ENCODE assay signal across 12 mouse cellular contexts in the genomic region with DNA sequence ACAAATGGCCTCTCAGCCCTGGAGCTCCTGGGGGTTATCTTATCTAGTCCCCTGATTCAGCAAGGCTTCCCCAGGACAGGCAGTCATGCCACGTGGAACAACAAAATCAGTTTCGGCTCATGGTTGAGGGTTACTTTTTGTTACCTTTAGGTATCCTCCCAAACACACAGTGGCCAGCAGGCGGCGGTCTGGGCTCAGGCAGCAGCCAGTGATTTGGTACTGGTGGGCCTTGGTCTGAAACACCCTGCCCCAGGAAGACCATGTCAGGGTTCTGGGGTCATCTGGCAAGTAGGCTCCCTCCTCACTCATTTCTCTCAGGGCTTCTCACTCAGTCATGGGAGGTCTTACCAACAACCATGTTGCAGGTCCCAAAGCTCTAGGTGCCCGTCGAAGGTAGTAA. TPM values are rescaled to one million over a fixed set of nuclear protein-coding genes. Genes with fewer than 3 reads are reported as not detected.
A peak's percentile ranks its signal among the peaks of the same experiment; 100 is the strongest.
DNase-seq lines count a peak whose midpoint lies in the region; TF ChIP-seq lines count a peak whose summit lies in the region.
"Had no signal": no experiment of that assay in that cellular context is flagged by ENCODE, and none has a peak within 500 bp of the region (broad histone marks: within the 10 kb centered on the region; RNA-seq: fewer than 3 reads in every experiment).

No protein-coding gene starts in this region.

- H3K27ac ChIP-seq in layer of hippocampus, adult 2 months = no peak overlapping the region
- H3K27ac ChIP-seq: embryonic facial prominence, embryonic 15.5 days; heart, embryonic 13.5 days had no signal

- TF ChIP-seq CTCF in layer of hippocampus, adult 2 months (conservative IDR thresholded peaks at IDR 0.05) = peak; percentile 54

- no peak overlapping the region for H3K4me3 ChIP-seq in layer of hippocampus, adult 2 months
- H3K4me3 ChIP-seq: embryonic facial prominence, embryonic 15.5 days; heart, embryonic 13.5 days had no signal

- peak; percentile 13 to 40 for DNase-seq in cerebellum, postnatal 25 days
- DNase-seq in cerebellum, postnatal 4 days (ENCODE audit: low spot score in 2 of 2) = no peak
- no peak for DNase-seq in layer of hippocampus, adult 2 months (ENCODE audit: low spot score in 2 of 2)
- DNase-seq in layer of hippocampus, postnatal 36 days = no peak
- peak; percentile 47 for DNase-seq in ES-CJ7 (ENCODE audit: low read depth, low spot score)
- DNase-seq in forelimb bud, embryonic 11.5 days (ENCODE audit: low read depth, low spot score) = peak; percentile 3
- DNase-seq in spleen, postnatal 14 days (ENCODE audit: low spot score in 2 of 2) = no peak
- DNase-seq in right cerebral cortex, adult 18-20 months = no peak
- DNase-seq: adrenal gland, postnatal 36 days had no signal

RNA-seq across cellular contexts. Expression of gene Parp2, which starts 29.6 kb away (rescaled TPM):
- 10 to 100 TPM; 27.5 to 31.9 TPM for total RNA-seq in layer of hippocampus, adult 2 months (2021)
- 10 to 100 TPM; 25.3 to 31.1 TPM for total RNA-seq in layer of hippocampus, postnatal 36 days (2021)

RNA-seq across cellular contexts. Expression of gene Ccnb1ip1, which starts 29.7 kb away (rescaled TPM):
- total RNA-seq in layer of hippocampus, adult 2 months (2021) = not detected
- total RNA-seq in layer of hippocampus, postnatal 36 days (2021) = not detected
- total RNA-seq: adrenal gland, postnatal 36 days; left cerebral cortex, adult 18-20 months had no signal

RNA-seq across cellular contexts. Expression of gene Tep1, which starts 33.1 kb away (rescaled TPM):
- 1 to 10 TPM; 2.4 to 3.2 TPM for total RNA-seq in layer of hippocampus, adult 2 months (2021)
- 1 to 10 TPM; 2.0 to 4.6 TPM for total RNA-seq in layer of hippocampus, postnatal 36 days (2021)

RNA-seq across cellular contexts. Expression of gene Ttc5, which starts 51.9 kb away (rescaled TPM):
- 10 to 100 TPM; 67.0 to 69.7 TPM for total RNA-seq in layer of hippocampus, adult 2 months (2021)
- total RNA-seq in layer of hippocampus, postnatal 36 days (2021) = 10 to 100 TPM; 63.5 to 65.5 TPM

Comparison
In these comparisons a context has a peak if more than half of its experiments do, and no peak if none do; other contexts are left out.
1. DNase-seq: peak in cerebellum, postnatal 25 days (2 of 2), ES-CJ7 (single experiment) and forelimb bud, embryonic 11.5 days (single experiment); none in cerebellum, postnatal 4 days (0 of 2), layer of hippocampus, adult 2 months (0 of 2), layer of hippocampus, postnatal 36 days (0 of 2), spleen, postnatal 14 days (0 of 2) and right cerebral cortex, adult 18-20 months (single experiment).